Mouse (Mus musculus) liver, embryonic 14.5 days (tissue): ENCODE results near the gene Smoc1. TPM values are rescaled to one million over a fixed set of nuclear protein-coding genes. Genes with fewer than 3 reads are reported as not detected.

ENCODE experiments used
- ATAC-seq: fragments of 200-750 bp; cut with Nextera tagmentation; 2 replicates; pipeline ENCODE4 v1.8.0; 2017; ENCODE audit warnings: moderate number of reproducible peaks, mild to moderate bottlenecking, moderate library complexity; ENCODE audit not compliant: insufficient read depth
- DNase-seq, 3 experiments: peaks; one replicate each; pipeline ENCODE4 v3.0.0-alpha.2; 2012 to 2013; ENCODE audit warnings: low read depth in 3 of 3, low spot score in 3 of 3
- H3K27ac ChIP-seq: fragments of 300-500 bp; sonication (generic); 2 replicates; pipeline ENCODE4 v1.5.1; 2014; ENCODE audit warnings: moderate library complexity, mild to moderate bottlenecking, control low read depth, inconsistent platforms
- H3K27me3 ChIP-seq: fragments of 300-500 bp; sonication (generic); 2 replicates; pipeline ENCODE4 v1.6.1; 2014; ENCODE audit warnings: mild to moderate bottlenecking, low read length, moderate library complexity; ENCODE audit not compliant: control insufficient read depth, insufficient read depth
- H3K36me3 ChIP-seq: fragments of 300-500 bp; sonication (generic); replicated peaks from 2 replicates; pipeline ENCODE4 v1.6.1; 2014; ENCODE audit warnings: low read depth; ENCODE audit not compliant: control insufficient read depth, insufficient read depth
- H3K4me1 ChIP-seq, 2 experiments: fragments of 200-500 bp in 1 of 2; fragments of 300-500 bp in 1 of 2; sonication (generic) in 1 of 2; replicated peaks; 2 replicates each; pipeline ENCODE4 v1.6.1; 2012 to 2014; ENCODE audit warnings: antibody characterized with exemption in 1 of 2, inconsistent platforms in 1 of 2, low read length in 1 of 2; ENCODE audit not compliant: control insufficient read depth in 2 of 2, insufficient read depth in 2 of 2
- H3K4me2 ChIP-seq: fragments of 300-500 bp; sonication (generic); 2 replicates; pipeline ENCODE4 v1.6.1; 2014; ENCODE audit warnings: low read depth, mild to moderate bottlenecking, control low read depth, moderate library complexity
- H3K4me3 ChIP-seq, 2 experiments: fragments of 200-500 bp in 1 of 2; fragments of 300-500 bp in 1 of 2; sonication (generic) in 1 of 2; 2 replicates each; pipeline ENCODE4 v1.5.1; 2012 to 2014; ENCODE audit warnings: low read depth in 2 of 2, low read length in 2 of 2, mild to moderate bottlenecking in 2 of 2, control low read depth in 1 of 2, inconsistent platforms in 1 of 2, moderate library complexity in 1 of 2; ENCODE audit not compliant: insufficient read depth in 1 of 2
- H3K9ac ChIP-seq: fragments of 300-500 bp; sonication (generic); replicated peaks from 2 replicates; pipeline ENCODE4 v1.6.1; 2014; ENCODE audit warnings: mild to moderate bottlenecking, control low read depth, moderate library complexity
- H3K9me3 ChIP-seq: fragments of 300-500 bp; sonication (generic); 2 replicates; pipeline ENCODE4 v1.6.1; 2016; ENCODE audit warnings: low read length, mixed read lengths; ENCODE audit not compliant: control insufficient read depth
- CTCF ChIP-seq: IDR thresholded peaks from 2 replicates; pipeline ENCODE4 v1.5.1; 2016; ENCODE audit warnings: antibody characterized with exemption, low read depth, control low read depth
- EP300 ChIP-seq: IDR thresholded peaks from 2 replicates; pipeline ENCODE4 v1.6.1; 2016; ENCODE audit warnings: antibody characterized with exemption, low read depth
- WGBS: fragments of 180-500 bp; shearing (Covaris S2); extraction: QIAGEN DNeasy Blood & Tissue Kit; methylation state at CpG from one replicate; pipeline ENCODE4 v1.1.7; 2014; ENCODE audit not compliant: insufficient replicate concordance; 5-methylcytosine and 5-hydroxymethylcytosine counted together
- polyA plus RNA-seq, 2 experiments: library from polyadenylated mRNA; depleted of rRNA in 1 of 2; stranded (reverse) in 1 of 2; unstranded in 1 of 2; fragments of >200 nt; fragmentation: Nextera tagmentation in 1 of 2; extraction: Ambion mirVana in 1 of 2; gene quantifications; 2 replicates each; pipeline versions ENCODE4 v1.2.1 to v1.2.3; 2012 to 2014

The Smoc1 gene
- polyA plus RNA-seq, 2 experiments = 4.6 to 6.9 TPM

- Histone ChIP-seq H3K9me3 (no peaks in the 10 kb centered on the region), H3K27me3 (no peaks in the 10 kb centered on the region), H3K4me1 (peaks cover 0 to 2% of the 10 kb centered on the region in 2 experiments; a peak in 1 of 4 replicates), H3K27ac (no peak overlapping the region), H3K4me3 (no peak overlapping the region), H3K4me2 (no peak overlapping the region), H3K9ac (no peak overlapping the region), H3K36me3 (no peaks in the 10 kb centered on the region)
- no peak for ATAC-seq
- TF ChIP-seq CTCF (no peak), EP300 (no peak)
- WGBS = 51% methylated on average over 5 of the region's 5 CpGs
- no peak for DNase-seq
Observed at GRCm38 (mm10) chr12:81088131-81088530, 61.5 kb downstream of the Smoc1 start.

GRCm38 (mm10) chr12:81091641-81092040 is 65.0 kb downstream of the Smoc1 start:
- Histone ChIP-seq H3K4me2 (no peak overlapping the region), H3K27ac (no peak overlapping the region), H3K36me3 (no peaks in the 10 kb centered on the region), H3K9ac (no peak overlapping the region), H3K4me3 (no peak overlapping the region), H3K4me1 (peaks cover 0 to 4% of the 10 kb centered on the region in 2 experiments; a peak in 2 of 4 replicates), H3K9me3 (no peaks in the 10 kb centered on the region), H3K27me3 (no peaks in the 10 kb centered on the region)
- 54% methylated on average over 5 of the region's 5 CpGs for WGBS
- ATAC-seq (no peak), DNase-seq (no peak)
- TF ChIP-seq EP300 = no peak
- no peak for TF ChIP-seq CTCF

GRCm38 (mm10) chr12:81092641-81093040 is 66.0 kb downstream of the Smoc1 start:
- H3K27me3 ChIP-seq = no peaks in the 10 kb centered on the region
- no peaks in the 10 kb centered on the region for H3K9me3 ChIP-seq
- no peaks in the 10 kb centered on the region for H3K36me3 ChIP-seq
- 59% methylated on average over 3 of the region's 3 CpGs for WGBS
- peaks cover 0 to 4% of the 10 kb centered on the region in 2 experiments; a peak in 2 of 4 replicates for H3K4me1 ChIP-seq
- ATAC-seq (no peak), DNase-seq (no peak)
- H3K9ac ChIP-seq = no peak overlapping the region
- TF ChIP-seq CTCF (no peak), EP300 (no peak)
- H3K27ac ChIP-seq = no peak overlapping the region
- H3K4me2 ChIP-seq = no peak overlapping the region
- no peak overlapping the region for H3K4me3 ChIP-seq

- Histone ChIP-seq H3K4me2 (no peak overlapping the region), H3K9ac (no peak overlapping the region), H3K27me3 (no peaks in the 10 kb centered on the region), H3K27ac (no peak overlapping the region), H3K4me3 (no peak overlapping the region), H3K36me3 (no peaks in the 10 kb centered on the region), H3K4me1 (peaks cover 0 to 4% of the 10 kb centered on the region in 2 experiments; a peak in 2 of 4 replicates), H3K9me3 (no peaks in the 10 kb centered on the region)
- DNase-seq (no peak), ATAC-seq (no peak)
- 48% methylated on average over 7 of the region's 7 CpGs for WGBS
- TF ChIP-seq CTCF (no peak), EP300 (no peak)
Observed at GRCm38 (mm10) chr12:81093211-81093610, 66.6 kb downstream of the Smoc1 start.

- no peaks in the 10 kb centered on the region for H3K36me3 ChIP-seq
- ATAC-seq (peak; percentile 82), DNase-seq (peak; percentile 15 to 20 (median 16))
- H3K9ac ChIP-seq = no peak overlapping the region
- H3K27ac ChIP-seq = no peak overlapping the region
- no peaks in the 10 kb centered on the region for H3K9me3 ChIP-seq
- no peaks in the 10 kb centered on the region for H3K27me3 ChIP-seq
- H3K4me2 ChIP-seq = no peak overlapping the region
- TF ChIP-seq CTCF = no peak
- TF ChIP-seq EP300 = no peak
- H3K4me1 ChIP-seq = peaks cover 0 to 4% of the 10 kb centered on the region in 2 experiments; a peak in 2 of 4 replicates
- H3K4me3 ChIP-seq = no peak overlapping the region
- 43% methylated on average over 11 of the region's 11 CpGs for WGBS
Observed at GRCm38 (mm10) chr12:81094766-81095405, 68.3 kb downstream of the Smoc1 start.
